Mouse (Mus musculus) T-cell, adult 2 months (primary cell): Measurements from ENCODE around the gene Ube2l6.

Experiments
- DNase-seq: peaks from one replicate; pipeline ENCODE4 v3.0.0; 2022; ENCODE audit warnings: low spot score

The Ube2l6 gene

GRCm38 (mm10) chr2:84838593-84838949 lies 39.9 kb downstream of the Ube2l6 start, which contains the start of gene Slc43a1:
Gene Slc43a1, plus strand, starts transcription at chr2:84838850.
- DNase-seq = no peak

- no peak for DNase-seq
Measured at GRCm38 (mm10) chr2:84838993-84839980, 40.7 kb downstream of the Ube2l6 start.

GRCm38 (mm10) chr2:84840016-84840747 lies 41.6 kb downstream of the Ube2l6 start:
- DNase-seq = peak; percentile 28

- no peak for DNase-seq
Measured at GRCm38 (mm10) chr2:84840748-84841563, 42.3 kb downstream of the Ube2l6 start.

- no peak for DNase-seq
Measured at GRCm38 (mm10) chr2:84841905-84842304, 43.3 kb downstream of the Ube2l6 start.

- no peak for DNase-seq
Measured at GRCm38 (mm10) chr2:84843654-84844053, 45.0 kb downstream of the Ube2l6 start.

GRCm38 (mm10) chr2:84845226-84845625 lies 46.6 kb downstream of the Ube2l6 start:
- DNase-seq = no peak

GRCm38 (mm10) chr2:84850407-84851129 lies 51.9 kb downstream of the Ube2l6 start:
- DNase-seq = no peak

- DNase-seq = no peak
Measured at GRCm38 (mm10) chr2:84851130-84852040, 52.8 kb downstream of the Ube2l6 start.

- peak; percentile 31 for DNase-seq
Measured at GRCm38 (mm10) chr2:84855732-84856131, 57.1 kb downstream of the Ube2l6 start.

- DNase-seq = no peak
Measured at GRCm38 (mm10) chr2:84858551-84858950, 59.9 kb downstream of the Ube2l6 start.
